Mouse (Mus musculus): Measurements from ENCODE around the gene Kcnk7.
"Not testable (repeated sequence)": the region's sequence is repeated elsewhere in the genome, so short reads cannot be mapped to it uniquely, and the experiment has no call there.

Gene Kcnk7

GRCm38 (mm10) chr19:5704163-5704800 lies at the start of gene Kcnk7:
Gene Kcnk7, plus strand, starts transcription at chr19:5704367.
- in situ Hi-C loops (cut with MboI; ENCODE audit: low pct_unique_long_range_greater_than_20kb in 1 of 2, low sequenced_read_pairs in 2 of 2, unreplicated experiment in 1 of 2), result no loop called here

- in situ Hi-C loops (cut with MboI; ENCODE audit: low pct_unique_long_range_greater_than_20kb in 1 of 2, low sequenced_read_pairs in 2 of 2, unreplicated experiment in 1 of 2), result no loop called here
Observed at GRCm38 (mm10) chr19:5654720-5655298, 49.4 kb upstream of the Kcnk7 start.

- in situ Hi-C loops (cut with MboI; ENCODE audit: low pct_unique_long_range_greater_than_20kb in 1 of 2, low sequenced_read_pairs in 2 of 2, unreplicated experiment in 1 of 2), result no loop called here
Observed at GRCm38 (mm10) chr19:5660942-5661751, 43.0 kb upstream of the Kcnk7 start.

- in situ Hi-C loops (cut with MboI; ENCODE audit: low pct_unique_long_range_greater_than_20kb in 1 of 2, low sequenced_read_pairs in 2 of 2, unreplicated experiment in 1 of 2), result no loop called here
Observed at GRCm38 (mm10) chr19:5662310-5662709, 41.9 kb upstream of the Kcnk7 start.

- in situ Hi-C loops (cut with MboI; ENCODE audit: low pct_unique_long_range_greater_than_20kb in 1 of 2, low sequenced_read_pairs in 2 of 2, unreplicated experiment in 1 of 2), result no loop called here
Observed at GRCm38 (mm10) chr19:5662981-5663913, 40.9 kb upstream of the Kcnk7 start, which contains the start of gene Sipa1. Gene Sipa1, minus strand, starts transcription at chr19:5663707.

GRCm38 (mm10) chr19:5664669-5665257 lies 39.4 kb upstream of the Kcnk7 start:
- in situ Hi-C loops (cut with MboI; ENCODE audit: low pct_unique_long_range_greater_than_20kb in 1 of 2, low sequenced_read_pairs in 2 of 2, unreplicated experiment in 1 of 2), result no loop called here

GRCm38 (mm10) chr19:5665465-5665864 lies 38.7 kb upstream of the Kcnk7 start:
- in situ Hi-C loops (cut with MboI; ENCODE audit: low pct_unique_long_range_greater_than_20kb in 1 of 2, low sequenced_read_pairs in 2 of 2, unreplicated experiment in 1 of 2), result no loop called here

- in situ Hi-C loops (cut with MboI; ENCODE audit: low pct_unique_long_range_greater_than_20kb in 1 of 2, low sequenced_read_pairs in 2 of 2, unreplicated experiment in 1 of 2), result no loop called here
Observed at GRCm38 (mm10) chr19:5666386-5666785, 37.8 kb upstream of the Kcnk7 start.

- in situ Hi-C loops (cut with MboI; ENCODE audit: low pct_unique_long_range_greater_than_20kb in 1 of 2, low sequenced_read_pairs in 2 of 2, unreplicated experiment in 1 of 2), result no loop called here
Observed at GRCm38 (mm10) chr19:5668372-5668771, 35.8 kb upstream of the Kcnk7 start.

GRCm38 (mm10) chr19:5680432-5680831 lies 23.7 kb upstream of the Kcnk7 start:
- in situ Hi-C loops (cut with MboI; ENCODE audit: low pct_unique_long_range_greater_than_20kb in 1 of 2, low sequenced_read_pairs in 2 of 2, unreplicated experiment in 1 of 2), result no loop called here

- in situ Hi-C loops (cut with MboI; ENCODE audit: low pct_unique_long_range_greater_than_20kb in 1 of 2, low sequenced_read_pairs in 2 of 2, unreplicated experiment in 1 of 2), result no loop called here
Observed at GRCm38 (mm10) chr19:5684236-5684635, 19.9 kb upstream of the Kcnk7 start.

- in situ Hi-C loops (cut with MboI; ENCODE audit: low pct_unique_long_range_greater_than_20kb in 1 of 2, low sequenced_read_pairs in 2 of 2, unreplicated experiment in 1 of 2), result no loop called here
Observed at GRCm38 (mm10) chr19:5684985-5685384, 19.2 kb upstream of the Kcnk7 start.

- in situ Hi-C loops (cut with MboI; ENCODE audit: low pct_unique_long_range_greater_than_20kb in 1 of 2, low sequenced_read_pairs in 2 of 2, unreplicated experiment in 1 of 2), result no loop called here
Observed at GRCm38 (mm10) chr19:5685431-5685830, 18.7 kb upstream of the Kcnk7 start.

GRCm38 (mm10) chr19:5685861-5686260 lies 18.3 kb upstream of the Kcnk7 start:
- in situ Hi-C loops (cut with MboI; ENCODE audit: low pct_unique_long_range_greater_than_20kb in 1 of 2, low sequenced_read_pairs in 2 of 2, unreplicated experiment in 1 of 2), result no loop called here

- in situ Hi-C loops (cut with MboI; ENCODE audit: low pct_unique_long_range_greater_than_20kb in 1 of 2, low sequenced_read_pairs in 2 of 2, unreplicated experiment in 1 of 2), result no loop called here
Observed at GRCm38 (mm10) chr19:5686437-5686836, 17.7 kb upstream of the Kcnk7 start.

GRCm38 (mm10) chr19:5686954-5687353 lies 17.2 kb upstream of the Kcnk7 start:
- in situ Hi-C loops (cut with MboI; ENCODE audit: low pct_unique_long_range_greater_than_20kb in 1 of 2, low sequenced_read_pairs in 2 of 2, unreplicated experiment in 1 of 2), result not testable (repeated sequence)

GRCm38 (mm10) chr19:5687738-5688137 lies 16.4 kb upstream of the Kcnk7 start:
- in situ Hi-C loops (cut with MboI; ENCODE audit: low pct_unique_long_range_greater_than_20kb in 1 of 2, low sequenced_read_pairs in 2 of 2, unreplicated experiment in 1 of 2), result no loop called here
